Mouse (Mus musculus): Measurements from ENCODE around the gene Plin5. TPM values are rescaled to one million over a fixed set of nuclear protein-coding genes. Genes with fewer than 3 reads are reported as not detected.

Plin5 gene
- polyA plus RNA-seq (2015; fragmentation: Nextera tagmentation; extraction: Ambion mirVana) = 0.10 TPM in 1 of 2 replicates, not detected in the other

DNA sequence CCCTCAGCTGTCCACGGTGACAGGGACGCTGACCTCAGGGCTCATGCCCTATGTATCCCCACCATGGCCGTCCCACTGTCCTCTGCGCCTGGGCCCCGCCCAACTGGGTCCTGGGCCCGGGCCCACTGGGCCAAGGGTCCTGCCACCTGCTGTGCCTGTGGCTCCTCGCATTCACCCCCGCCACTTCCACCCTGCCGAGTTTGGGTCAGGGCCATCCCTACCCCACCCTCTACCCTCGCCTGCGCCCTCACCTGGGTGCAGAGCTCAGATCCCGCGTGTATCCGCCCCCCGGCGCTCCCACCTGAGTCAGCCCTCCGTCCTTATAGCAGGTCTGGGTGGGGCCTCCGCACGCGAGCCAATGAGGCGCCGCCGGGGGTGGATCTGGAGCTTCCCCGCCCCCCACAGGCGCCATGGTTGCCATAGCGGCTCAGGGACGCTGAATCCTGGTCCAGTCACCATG lies at the start of gene Plin5:
TSS of gene Plin5 (minus strand) at position 346 of the 460 bp plus-strand sequence.
- H3K4me2 ChIP-seq (replicated peaks; ENCODE audit: low read depth) = peak within 1 kb of the TSS; percentile 70
- no peak for TF ChIP-seq CTCF (IDR thresholded peaks at IDR 0.05; ENCODE audit: low read depth)

DNA sequence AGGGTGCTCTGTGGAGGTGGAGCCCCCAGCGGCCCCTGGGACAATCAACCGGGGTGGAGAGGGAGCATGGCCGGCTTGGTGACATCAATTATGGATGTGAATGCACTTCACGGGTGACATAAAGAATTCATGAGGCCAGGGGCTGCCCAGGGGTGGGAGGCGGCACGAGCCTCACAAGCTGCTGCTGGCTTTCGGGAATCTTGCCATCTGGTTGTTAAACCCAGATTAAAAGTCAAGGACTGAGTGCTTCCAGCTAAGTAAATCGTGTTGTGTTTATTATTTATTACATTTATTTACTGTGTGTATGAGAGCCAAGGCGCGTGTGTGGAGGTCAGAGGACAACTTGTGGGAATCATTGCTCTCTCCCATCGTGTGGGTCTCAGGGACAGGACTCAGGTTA lies 48.3 kb upstream of the Plin5 start:
- TF ChIP-seq CTCF (IDR thresholded peaks at IDR 0.05; ENCODE audit: low read depth) = no peak
- 57% methylated on average over 11 of the region's 11 CpGs for WGBS
- no peak for ATAC-seq
- Histone ChIP-seq H3K4me2 (replicated peaks; ENCODE audit: low read depth) (no peak overlapping the region), H3K4me1 (replicated peaks; ENCODE audit: control insufficient read depth, insufficient read depth, low read length) (peaks cover 3% of the 10 kb centered on the region; the same call in 1 of the 2 replicates), H3K9me3 (ENCODE audit: control insufficient read depth) (no peaks in the 10 kb centered on the region), H3K4me3 (ENCODE audit: low read depth, low read length) (no peak overlapping the region), H3K27ac (ENCODE audit: low read depth, low read length) (no peak overlapping the region), H3K36me3 (ENCODE audit: control insufficient read depth, insufficient read depth) (no peaks in the 10 kb centered on the region), H3K27me3 (replicated peaks; ENCODE audit: control insufficient read depth, insufficient read depth, low read length) (no peaks in the 10 kb centered on the region), H3K9ac (ENCODE audit: low read depth, low read length) (no peak overlapping the region)

More for the DNA sequence above, at the start of gene Plin5:
- Histone ChIP-seq H3K4me3 (ENCODE audit: low read depth, low read length) (peak within 1 kb of the TSS; percentile 31), H3K9ac (ENCODE audit: low read depth, low read length) (no peak within 1 kb of the TSS), H3K4me1 (replicated peaks; ENCODE audit: control insufficient read depth, insufficient read depth, low read length) (peaks cover 4% of the 10 kb centered on the region; the same call in 1 of the 2 replicates), H3K36me3 (ENCODE audit: control insufficient read depth, insufficient read depth) (no peaks in the 10 kb centered on the region), H3K27ac (ENCODE audit: low read depth, low read length) (no peak within 1 kb of the TSS), H3K27me3 (replicated peaks; ENCODE audit: control insufficient read depth, insufficient read depth, low read length) (peaks cover 41% of the 10 kb centered on the region), H3K9me3 (ENCODE audit: control insufficient read depth) (peaks cover 4% of the 10 kb centered on the region)
- under 1% methylated on average over 27 of the region's 27 CpGs for WGBS
- peak; percentile 36; the same call in 1 of the 2 replicates for ATAC-seq

DNA sequence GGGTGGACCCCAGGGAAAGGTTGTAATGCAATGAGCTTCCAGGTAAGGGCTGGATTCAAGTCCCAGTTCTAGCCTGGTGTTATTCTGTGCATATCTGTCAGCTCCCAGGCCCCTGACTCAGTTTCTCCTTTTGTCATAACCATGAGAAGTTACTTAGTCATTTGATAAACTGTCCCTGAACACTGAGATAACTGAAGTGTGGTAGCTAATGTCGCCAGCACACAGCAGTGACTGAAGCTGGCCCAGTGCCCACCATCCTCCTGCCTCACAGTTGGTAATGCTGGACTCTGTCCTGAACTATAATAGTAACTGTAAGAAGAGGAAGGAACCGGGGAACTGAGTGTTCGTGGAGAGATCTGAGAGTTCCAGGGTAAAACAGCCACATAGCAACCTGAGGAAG lies 47.1 kb upstream of the Plin5 start:
- WGBS = 64% methylated on average over 3 of the region's 3 CpGs
- ATAC-seq = no peak
- no peak for TF ChIP-seq CTCF (IDR thresholded peaks at IDR 0.05; ENCODE audit: low read depth)
- Histone ChIP-seq H3K4me2 (replicated peaks; ENCODE audit: low read depth) (no peak overlapping the region), H3K4me3 (ENCODE audit: low read depth, low read length) (no peak overlapping the region), H3K27me3 (replicated peaks; ENCODE audit: control insufficient read depth, insufficient read depth, low read length) (no peaks in the 10 kb centered on the region), H3K36me3 (ENCODE audit: control insufficient read depth, insufficient read depth) (no peaks in the 10 kb centered on the region), H3K27ac (ENCODE audit: low read depth, low read length) (no peak overlapping the region), H3K9me3 (ENCODE audit: control insufficient read depth) (no peaks in the 10 kb centered on the region), H3K4me1 (replicated peaks; ENCODE audit: control insufficient read depth, insufficient read depth, low read length) (peaks cover 3% of the 10 kb centered on the region; the same call in 1 of the 2 replicates), H3K9ac (ENCODE audit: low read depth, low read length) (no peak overlapping the region)

DNA sequence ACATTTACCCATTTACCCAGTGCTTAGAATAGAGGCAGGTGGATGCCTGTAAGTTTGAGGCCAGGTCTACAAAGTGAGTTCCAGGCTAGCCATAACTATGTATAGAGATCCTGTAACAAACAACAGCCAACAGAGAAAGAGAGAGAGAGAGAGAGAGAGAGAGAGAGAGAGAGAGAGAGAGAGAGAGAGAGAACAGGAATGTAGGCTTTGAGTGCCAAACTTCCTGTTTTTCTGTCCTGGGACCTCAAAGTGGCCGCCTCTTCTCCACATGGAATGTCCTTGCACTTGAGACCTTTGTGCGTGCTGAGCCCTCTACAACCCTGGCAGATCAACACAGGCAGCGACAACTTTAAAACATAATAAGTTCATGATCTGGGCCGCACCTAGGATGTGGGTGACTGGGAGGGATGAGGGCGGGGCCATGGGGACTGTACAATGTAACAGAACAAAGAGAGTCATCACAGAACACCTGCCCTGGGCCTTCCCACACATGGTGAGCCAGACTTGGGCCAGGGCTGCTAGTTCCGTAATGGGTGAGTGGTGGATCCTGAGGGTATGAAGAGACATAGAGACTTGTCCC lies 46.2 kb upstream of the Plin5 start:
- Histone ChIP-seq H3K27me3 (replicated peaks; ENCODE audit: control insufficient read depth, insufficient read depth, low read length) (peaks cover under 1% of the 10 kb centered on the region; the same call in 1 of the 2 replicates), H3K9ac (ENCODE audit: low read depth, low read length) (no peak overlapping the region), H3K9me3 (ENCODE audit: control insufficient read depth) (no peaks in the 10 kb centered on the region), H3K27ac (ENCODE audit: low read depth, low read length) (peak overlapping the region; percentile 46; the same call in 1 of the 2 replicates), H3K4me1 (replicated peaks; ENCODE audit: control insufficient read depth, insufficient read depth, low read length) (peaks cover 3% of the 10 kb centered on the region; the same call in 1 of the 2 replicates), H3K36me3 (ENCODE audit: control insufficient read depth, insufficient read depth) (no peaks in the 10 kb centered on the region), H3K4me3 (ENCODE audit: low read depth, low read length) (no peak overlapping the region), H3K4me2 (replicated peaks; ENCODE audit: low read depth) (peak overlapping the region; percentile 70)
- WGBS = 29% methylated on average over 6 of the region's 6 CpGs
- peak; percentile 66 for ATAC-seq
- TF ChIP-seq CTCF (IDR thresholded peaks at IDR 0.05; ENCODE audit: low read depth) = no peak

DNA sequence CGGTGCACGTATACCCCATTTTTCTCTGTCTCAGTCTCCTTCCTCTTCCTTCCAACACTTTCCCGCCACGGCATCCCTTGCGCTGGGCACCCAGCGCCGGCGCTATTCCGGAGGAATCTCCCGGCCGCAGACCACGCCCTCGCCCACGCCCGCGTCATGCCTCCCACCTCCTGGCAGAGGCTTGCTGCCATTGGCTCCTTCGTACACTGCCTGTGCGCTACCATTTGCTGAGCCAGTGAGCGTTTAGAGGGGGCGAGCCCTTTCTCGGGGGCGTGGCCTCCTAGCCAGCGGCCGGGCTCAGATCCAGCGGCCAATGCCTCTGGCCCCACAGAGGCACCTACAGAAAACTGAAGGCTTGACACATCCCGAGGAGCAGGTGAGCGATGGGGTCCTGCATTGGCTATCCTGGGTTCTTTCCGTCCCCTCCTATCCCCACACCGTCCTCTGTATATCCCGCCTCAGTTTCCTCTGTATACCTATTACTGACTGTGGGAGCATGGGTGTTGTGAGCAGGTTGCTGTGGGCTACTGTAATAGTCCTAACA lies 44.9 kb upstream of the Plin5 start, which contains the start of gene Tnfaip8l1:
TSS of gene Tnfaip8l1 (plus strand) at position 247 of the 544 bp plus-strand sequence.
- peak; percentile 93 for ATAC-seq
- Histone ChIP-seq H3K27me3 (replicated peaks; ENCODE audit: control insufficient read depth, insufficient read depth, low read length) (peaks cover 10% of the 10 kb centered on the region; the same call in 1 of the 2 replicates), H3K27ac (ENCODE audit: low read depth, low read length) (0 out of 2 replicates have a peak within 1 kb of the TSS, but pooled peaks have one; percentile 46), H3K36me3 (ENCODE audit: control insufficient read depth, insufficient read depth) (no peaks in the 10 kb centered on the region), H3K4me3 (ENCODE audit: low read depth, low read length) (peak within 1 kb of the TSS; percentile 39), H3K4me2 (replicated peaks; ENCODE audit: low read depth) (peak within 1 kb of the TSS; percentile 70), H3K9me3 (ENCODE audit: control insufficient read depth) (no peaks in the 10 kb centered on the region), H3K9ac (ENCODE audit: low read depth, low read length) (peak within 1 kb of the TSS; percentile 31), H3K4me1 (replicated peaks; ENCODE audit: control insufficient read depth, insufficient read depth, low read length) (peaks cover 3% of the 10 kb centered on the region; the same call in 1 of the 2 replicates)
- under 1% methylated on average over 30 of the region's 30 CpGs for WGBS
- TF ChIP-seq CTCF (IDR thresholded peaks at IDR 0.05; ENCODE audit: low read depth) = no peak

DNA sequence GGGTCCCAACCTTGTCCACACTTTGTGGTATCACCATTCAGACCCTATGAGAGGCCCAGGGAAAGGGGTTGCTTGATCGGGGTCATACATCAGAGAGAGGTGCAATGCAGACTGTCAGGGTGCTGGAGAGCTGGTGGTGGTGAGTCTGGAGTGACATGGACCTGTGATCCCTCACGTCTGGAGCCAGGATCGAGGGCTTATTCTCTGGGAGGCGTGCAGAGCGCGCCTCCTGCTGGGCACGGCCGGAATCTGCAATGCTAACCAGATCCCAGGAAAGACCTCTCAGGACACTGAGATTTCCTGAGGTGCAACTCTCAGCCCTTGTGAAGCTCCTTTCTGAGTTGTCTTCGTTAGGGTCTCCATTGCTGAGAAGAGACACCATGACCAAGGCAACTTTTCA lies 42.3 kb upstream of the Plin5 start:
- Histone ChIP-seq H3K9ac (ENCODE audit: low read depth, low read length) (no peak overlapping the region), H3K27ac (ENCODE audit: low read depth, low read length) (no peak overlapping the region), H3K27me3 (replicated peaks; ENCODE audit: control insufficient read depth, insufficient read depth, low read length) (peaks cover 16% of the 10 kb centered on the region), H3K9me3 (ENCODE audit: control insufficient read depth) (no peaks in the 10 kb centered on the region), H3K4me1 (replicated peaks; ENCODE audit: control insufficient read depth, insufficient read depth, low read length) (peaks cover 3% of the 10 kb centered on the region; the same call in 1 of the 2 replicates), H3K4me2 (replicated peaks; ENCODE audit: low read depth) (no peak overlapping the region), H3K36me3 (ENCODE audit: control insufficient read depth, insufficient read depth) (no peaks in the 10 kb centered on the region), H3K4me3 (ENCODE audit: low read depth, low read length) (no peak overlapping the region)
- peak; percentile 97 for TF ChIP-seq CTCF (IDR thresholded peaks at IDR 0.05; ENCODE audit: low read depth)
- WGBS = 4% methylated on average over 9 of the region's 9 CpGs
- ATAC-seq = no peak

Measured in intestine, postnatal 0 days (tissue).